Mouse (Mus musculus): Measurements from ENCODE around the gene Gm3642. TPM values are rescaled to one million over a fixed set of nuclear protein-coding genes. Genes with fewer than 3 reads are reported as not detected.
"Not testable (repeated sequence)": the region's sequence is repeated elsewhere in the genome, so short reads cannot be mapped to it uniquely, and the experiment has no call there.

Gene Gm3642
- not detected in 2 replicates for polyA plus RNA-seq (2015; fragmentation: Nextera tagmentation; extraction: Ambion mirVana)

DNA sequence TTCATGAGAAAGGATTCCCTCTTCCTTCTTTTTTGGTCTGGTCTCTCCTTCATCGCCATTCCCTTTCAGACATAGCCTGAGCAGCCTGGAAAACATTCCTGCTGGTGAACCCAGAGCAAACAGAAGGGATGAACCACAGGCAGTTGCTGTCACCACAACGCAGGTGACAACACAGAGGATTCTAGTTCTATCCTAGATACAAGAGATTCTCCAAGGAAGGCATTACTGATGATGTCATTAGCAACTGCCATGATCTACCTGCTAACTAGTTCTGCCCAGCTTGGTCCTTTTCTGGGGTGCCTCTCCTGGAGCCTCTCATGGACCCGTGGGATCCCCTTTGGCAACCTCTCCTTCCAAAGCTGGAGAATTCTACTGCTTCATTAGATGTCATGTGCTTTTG, at the start of gene Gm3642:
Gene Gm3642, minus strand, starts transcription at position 101 of the 400 bp plus-strand sequence.
- ATAC-seq; H3K4me3 ChIP-seq (ENCODE audit: low read depth, low read length); H3K27ac ChIP-seq (ENCODE audit: low read depth); H3K9ac ChIP-seq (replicated peaks); H3K27me3 ChIP-seq (ENCODE audit: insufficient read depth, low read length); H3K36me3 ChIP-seq (replicated peaks; ENCODE audit: insufficient read depth, low read length); H3K4me1 ChIP-seq (ENCODE audit: insufficient read depth); H3K4me2 ChIP-seq (ENCODE audit: low read depth, low read length); H3K9me3 ChIP-seq (ENCODE audit: low read length); DNase-seq: not testable (repeated sequence)
- WGBS (ENCODE audit: insufficient replicate concordance) = no CpG with 5 or more reads among the region's 3 CpGs

DNA sequence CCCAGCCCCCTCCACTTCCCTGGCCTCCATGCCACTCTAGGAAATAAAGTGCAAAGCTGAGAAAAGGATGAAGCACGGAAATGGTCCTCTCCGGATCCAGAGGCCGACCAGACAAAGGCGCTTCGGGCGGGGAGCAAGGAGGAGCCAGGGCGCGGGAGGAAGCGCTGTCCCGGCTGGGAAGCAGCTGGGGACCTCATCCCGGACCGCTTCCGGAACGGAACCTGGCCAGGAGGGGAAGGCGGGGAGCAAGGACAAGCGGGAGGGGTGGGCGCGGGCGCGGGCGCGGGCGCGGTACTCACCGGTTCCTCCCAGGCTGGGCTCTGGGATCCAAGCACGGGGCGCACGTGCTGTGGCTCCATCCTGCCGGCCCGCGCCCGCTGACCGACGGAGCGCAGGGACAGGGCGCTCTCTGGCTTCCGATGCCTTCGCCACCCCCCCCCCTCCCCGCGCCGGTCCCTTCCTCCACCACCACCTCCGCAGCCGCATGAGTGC, 49.5 kb upstream of the Gm3642 start, which contains the start of gene Gm3667:
Gene Gm3667, minus strand, starts transcription at position 442 of the 492 bp plus-strand sequence.
- DNase-seq = peak; percentile 7
- not testable (repeated sequence) for H3K4me2 ChIP-seq (ENCODE audit: low read depth, low read length); H3K9ac ChIP-seq (replicated peaks); H3K9me3 ChIP-seq (ENCODE audit: low read length); H3K36me3 ChIP-seq (replicated peaks; ENCODE audit: insufficient read depth, low read length); H3K4me1 ChIP-seq (ENCODE audit: insufficient read depth); H3K4me3 ChIP-seq (ENCODE audit: low read depth, low read length); ATAC-seq; H3K27ac ChIP-seq (ENCODE audit: low read depth); H3K27me3 ChIP-seq (ENCODE audit: insufficient read depth, low read length)
- 0% methylated on average over 8 of the region's 43 CpGs for WGBS (ENCODE audit: insufficient replicate concordance)

DNA sequence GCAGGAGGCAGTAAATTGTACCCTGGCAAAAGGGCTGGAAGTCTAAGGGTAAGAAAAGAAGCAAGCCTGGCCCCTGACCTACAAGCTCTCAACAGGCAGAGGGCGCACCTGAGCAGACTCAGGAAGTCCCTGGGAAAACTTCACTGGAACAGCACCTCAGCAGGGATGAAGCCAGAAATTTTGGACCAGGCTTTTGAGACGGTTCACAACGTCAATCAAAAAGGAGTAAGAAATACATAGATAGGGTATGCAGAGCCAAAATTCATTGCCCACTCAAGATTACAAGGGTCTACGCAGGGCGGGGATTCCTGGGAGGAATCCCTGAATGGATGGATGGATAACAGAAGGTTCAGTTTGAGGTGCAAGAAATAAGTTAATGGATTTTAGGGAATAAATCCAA, 48.7 kb upstream of the Gm3642 start:
- H3K4me2 ChIP-seq (ENCODE audit: low read depth, low read length); H3K9me3 ChIP-seq (ENCODE audit: low read length); H3K27me3 ChIP-seq (ENCODE audit: insufficient read depth, low read length); ATAC-seq; DNase-seq; H3K36me3 ChIP-seq (replicated peaks; ENCODE audit: insufficient read depth, low read length); H3K9ac ChIP-seq (replicated peaks); H3K4me1 ChIP-seq (ENCODE audit: insufficient read depth); H3K27ac ChIP-seq (ENCODE audit: low read depth); H3K4me3 ChIP-seq (ENCODE audit: low read depth, low read length): not testable (repeated sequence)
- WGBS (ENCODE audit: insufficient replicate concordance) = 14% methylated on average over 4 of the region's 5 CpGs

DNA sequence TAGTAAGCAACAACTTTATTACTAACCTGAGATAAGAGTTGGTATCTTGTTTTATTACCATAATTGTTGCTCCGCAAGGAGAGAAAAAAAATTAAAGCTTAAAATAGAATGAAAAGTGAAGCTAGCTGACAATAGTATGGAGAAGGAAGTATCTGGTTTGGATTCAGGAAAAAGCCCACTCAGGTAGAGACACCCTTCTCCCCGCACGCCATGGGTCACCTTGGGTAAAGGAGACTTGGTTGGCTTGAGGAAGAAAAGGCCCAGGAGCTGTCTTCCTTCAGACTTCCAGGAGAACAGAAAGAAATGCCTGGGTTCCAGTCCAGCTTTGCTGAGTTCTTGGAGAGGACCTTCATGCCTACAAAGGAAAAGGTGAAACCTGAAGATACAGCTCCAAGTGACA, 16.8 kb downstream of the Gm3642 start:
- not testable (repeated sequence) for H3K4me2 ChIP-seq (ENCODE audit: low read depth, low read length); H3K4me1 ChIP-seq (ENCODE audit: insufficient read depth); H3K4me3 ChIP-seq (ENCODE audit: low read depth, low read length); ATAC-seq; H3K27ac ChIP-seq (ENCODE audit: low read depth); H3K36me3 ChIP-seq (replicated peaks; ENCODE audit: insufficient read depth, low read length); H3K27me3 ChIP-seq (ENCODE audit: insufficient read depth, low read length); DNase-seq; H3K9ac ChIP-seq (replicated peaks); H3K9me3 ChIP-seq (ENCODE audit: low read length)
- 84% methylated on average over 3 of the region's 3 CpGs for WGBS (ENCODE audit: insufficient replicate concordance)

Other genes starting within 250 kb of the Gm3642 start
- gene Gm3629, start 249.7 kb downstream of the Gm3642 start, polyA plus RNA-seq (2015; fragmentation: Nextera tagmentation; extraction: Ambion mirVana) = not detected in 2 replicates
- gene Gm3460, start 217.9 kb downstream of the Gm3642 start, polyA plus RNA-seq (2015; fragmentation: Nextera tagmentation; extraction: Ambion mirVana) = not detected in 2 replicates
- gene Gm10251, start 156.1 kb downstream of the Gm3642 start, polyA plus RNA-seq (2015; fragmentation: Nextera tagmentation; extraction: Ambion mirVana) = not detected in 2 replicates
- gene Gm8050, start 120.1 kb downstream of the Gm3642 start, polyA plus RNA-seq (2015; fragmentation: Nextera tagmentation; extraction: Ambion mirVana) = not detected in 2 replicates
- gene Gm3636, start 98.0 kb downstream of the Gm3642 start, polyA plus RNA-seq (2015; fragmentation: Nextera tagmentation; extraction: Ambion mirVana) = 0.08 TPM in 1 of 2 replicates, not detected in the other
- gene Gm8362, start 65.9 kb downstream of the Gm3642 start, polyA plus RNA-seq (2015; fragmentation: Nextera tagmentation; extraction: Ambion mirVana) = not detected in 2 replicates
- gene Gm3667, start 49.7 kb upstream of the Gm3642 start, polyA plus RNA-seq (2015; fragmentation: Nextera tagmentation; extraction: Ambion mirVana) = not detected in 2 replicates
- not detected in 2 replicates for gene Gm6356, start 133.5 kb upstream of the Gm3642 start, polyA plus RNA-seq (2015; fragmentation: Nextera tagmentation; extraction: Ambion mirVana)
- gene Gm10406, start 187.1 kb upstream of the Gm3642 start, polyA plus RNA-seq (2015; fragmentation: Nextera tagmentation; extraction: Ambion mirVana) = not detected in 2 replicates
- gene Gm3685, start 204.7 kb upstream of the Gm3642 start, polyA plus RNA-seq (2015; fragmentation: Nextera tagmentation; extraction: Ambion mirVana) = not detected in 2 replicates